30 mouse cellular contexts compared by ENCODE assay signal in genomic region chr1:155347339-155347738, GRCm38 (mm10).
DNase-seq lines count a peak whose midpoint lies in the region; ATAC-seq and TF ChIP-seq lines count a peak whose summit lies in the region.
"Had no signal": no experiment of that assay in that cellular context is flagged by ENCODE, and none has a peak within 500 bp of the region (broad histone marks: within the 10 kb centered on the region; RNA-seq: fewer than 3 reads in every experiment).

No protein-coding gene starts in this region.

- H3K9me3 ChIP-seq in lung, embryonic 14.5 days (ENCODE audit: low read depth, low read length): no peaks in the 10 kb centered on the region
- H3K9me3 ChIP-seq in MEL (replicated peaks; ENCODE audit: insufficient read depth, low read length): no peaks in the 10 kb centered on the region
- H3K9me3 ChIP-seq in liver, embryonic 13.5 days (replicated peaks): no peaks in the 10 kb centered on the region
- H3K9me3 ChIP-seq: embryonic facial prominence, embryonic 15.5 days; heart, embryonic 12.5 days; hindbrain, embryonic 13.5 days; limb, embryonic 12.5 days; midbrain, embryonic 12.5 days; neural tube, embryonic 15.5 days had no signal

- no peaks in the 10 kb centered on the region for H3K27me3 ChIP-seq in lung, embryonic 14.5 days (ENCODE audit: insufficient read depth, low read length)
- H3K27me3 ChIP-seq in MEL (ENCODE audit: control insufficient read depth in 1 of 2, insufficient read depth in 2 of 2, low read length in 2 of 2): no peaks in the 10 kb centered on the region
- H3K27me3 ChIP-seq in liver, embryonic 13.5 days: no peaks in the 10 kb centered on the region
- H3K27me3 ChIP-seq: embryonic facial prominence, embryonic 15.5 days; heart, embryonic 12.5 days; hindbrain, embryonic 13.5 days; limb, embryonic 12.5 days; midbrain, embryonic 12.5 days; neural tube, embryonic 15.5 days; Patski had no signal

- no peaks in the 10 kb centered on the region for H3K36me3 ChIP-seq in lung, embryonic 14.5 days (ENCODE audit: insufficient read depth)
- H3K36me3 ChIP-seq in MEL (ENCODE audit: control insufficient read depth in 1 of 2, insufficient read depth in 2 of 2, low read length in 2 of 2): peaks cover 2 to 55% of the 10 kb centered on the region in 2 experiments; a peak in 2 of 4 replicates
- no peaks in the 10 kb centered on the region for H3K36me3 ChIP-seq in liver, embryonic 13.5 days
- H3K36me3 ChIP-seq: embryonic facial prominence, embryonic 15.5 days; heart, embryonic 12.5 days; hindbrain, embryonic 13.5 days; limb, embryonic 12.5 days; midbrain, embryonic 12.5 days; neural tube, embryonic 15.5 days had no signal

- no peak overlapping the region for H3K9ac ChIP-seq in lung, embryonic 14.5 days
- H3K9ac ChIP-seq in MEL (ENCODE audit: control insufficient read depth, low read depth, low read length, poor library complexity, severe bottlenecking): peak overlapping the region; percentile 61
- no peak overlapping the region for H3K9ac ChIP-seq in liver, embryonic 13.5 days
- H3K9ac ChIP-seq: embryonic facial prominence, embryonic 15.5 days; heart, embryonic 12.5 days; hindbrain, embryonic 13.5 days; limb, embryonic 12.5 days; midbrain, embryonic 12.5 days; neural tube, embryonic 15.5 days had no signal

- no peak for TF ChIP-seq POLR2A in MEL (IDR thresholded peaks at IDR 0.05; ENCODE audit: control insufficient read depth in 1 of 2, insufficient read depth in 1 of 2, low read depth in 1 of 2, low read length in 2 of 2, poor library complexity in 1 of 2)

- H3K4me3 ChIP-seq in lung, embryonic 14.5 days (ENCODE audit: low read depth, low read length): no peak overlapping the region
- peak overlapping the region; percentile 21 to 53 for H3K4me3 ChIP-seq in MEL (ENCODE audit: control insufficient read depth in 1 of 2, insufficient read depth in 1 of 2, low read depth in 2 of 2, low read length in 2 of 2)
- no peak overlapping the region for H3K4me3 ChIP-seq in liver, embryonic 13.5 days (replicated peaks)
- no peak overlapping the region for H3K4me3 ChIP-seq in left cerebral cortex, adult 2 months
- H3K4me3 ChIP-seq: embryonic facial prominence, embryonic 15.5 days; gastrocnemius, adult 2 months; heart, adult 2 months; heart, embryonic 12.5 days; hindbrain, embryonic 13.5 days; limb, embryonic 12.5 days; midbrain, embryonic 12.5 days; neural tube, embryonic 15.5 days had no signal

- no peaks in the 10 kb centered on the region for H3K4me1 ChIP-seq in lung, embryonic 14.5 days (ENCODE audit: insufficient read depth)
- H3K4me1 ChIP-seq in MEL (ENCODE audit: control insufficient read depth in 1 of 2, insufficient read depth in 2 of 2, low read length in 2 of 2): peaks cover 26 to 34% of the 10 kb centered on the region in 2 experiments
- peaks cover 53% of the 10 kb centered on the region for H3K4me1 ChIP-seq in liver, embryonic 13.5 days (replicated peaks)
- H3K4me1 ChIP-seq: embryonic facial prominence, embryonic 15.5 days; hindbrain, embryonic 13.5 days; limb, embryonic 12.5 days; midbrain, embryonic 12.5 days; neural tube, embryonic 15.5 days had no signal

- no peak overlapping the region for H3K4me2 ChIP-seq in lung, embryonic 14.5 days
- H3K4me2 ChIP-seq in liver, embryonic 13.5 days: 0 out of 2 replicates have a peak overlapping the region, but pooled peaks have one; percentile 24
- H3K4me2 ChIP-seq: embryonic facial prominence, embryonic 15.5 days; heart, embryonic 12.5 days; hindbrain, embryonic 13.5 days; limb, embryonic 12.5 days; midbrain, embryonic 12.5 days; neural tube, embryonic 15.5 days had no signal

- DNase-seq in lung, embryonic 14.5 days: peak; percentile 4
- DNase-seq in lung, postnatal 14 days: no peak
- DNase-seq in MEL (ENCODE audit: low read depth, low spot score): peak; percentile 80
- no peak for DNase-seq in liver, embryonic 13.5 days
- no peak for DNase-seq in gastrocnemius, postnatal 36 days
- DNase-seq in left cerebral cortex, adult 2 months (ENCODE audit: extremely low spot score in 1 of 2, low spot score in 2 of 2): no peak
- DNase-seq: adrenal gland, postnatal 10 days; B cell, adult 2 months; cerebellum, adult 11-12 months; cerebellum, adult 9-11 months; gastrocnemius, adult 2 months; heart, adult 2 months; heart, postnatal 4 days; kidney, adult 8-10 months; kidney, postnatal 10 days; layer of hippocampus, adult 9-11 months; retina, postnatal 1 day; right cerebral cortex, postnatal 14 days; thymus, postnatal 14 days had no signal

- WGBS in lung, embryonic 14.5 days: 38% methylated on average over 4 of the region's 4 CpGs
- 34% methylated on average over 4 of the region's 4 CpGs for WGBS in liver, embryonic 13.5 days (ENCODE audit: insufficient replicate concordance)

- ATAC-seq in lung, embryonic 14.5 days (ENCODE audit: insufficient read depth): no peak
- no peak for ATAC-seq in liver, embryonic 13.5 days (ENCODE audit: low read depth)
- ATAC-seq in megakaryocyte-erythroid progenitor cell, adult 5-6 weeks (replicated peaks; ENCODE audit: low FRiP score, low TSS enrichment, poor library complexity, severe bottlenecking): peak; percentile 66
- ATAC-seq: forebrain, embryonic 14.5 days; intestine, embryonic 16.5 days; lung, postnatal 0 days; Patski had no signal

- peak; percentile 91 to 94 for TF ChIP-seq EP300 in MEL (IDR thresholded peaks at IDR 0.05; ENCODE audit: low read depth in 1 of 2, low read length in 2 of 2)

- no peak for TF ChIP-seq CTCF in lung, embryonic 14.5 days (IDR thresholded peaks at IDR 0.05; ENCODE audit: low read depth)
- TF ChIP-seq CTCF in MEL (IDR thresholded peaks at IDR 0.05 in 2 of 3, conservative IDR thresholded peaks at IDR 0.05 in 1 of 3; ENCODE audit: control insufficient read depth in 1 of 3, insufficient read depth in 1 of 3, low read depth in 2 of 3, low read length in 3 of 3, poor library complexity in 1 of 3, severe bottlenecking in 1 of 3): no peak
- no peak for TF ChIP-seq CTCF in left cerebral cortex, adult 2 months (IDR thresholded peaks at IDR 0.05)

- TF ChIP-seq RAD21 in MEL (IDR thresholded peaks at IDR 0.05; ENCODE audit: low read depth, low read length): no peak

- no peaks in the 10 kb centered on the region for H3K79me2 ChIP-seq in MEL (ENCODE audit: control insufficient read depth, insufficient read depth, low read length, poor library complexity)

- no peak overlapping the region for H3K27ac ChIP-seq in lung, embryonic 14.5 days (ENCODE audit: low read depth)
- H3K27ac ChIP-seq in MEL (ENCODE audit: control insufficient read depth, low read depth, low read length): peak overlapping the region; percentile 92
- 0 out of 2 replicates have a peak overlapping the region, but pooled peaks have one; percentile 53 for H3K27ac ChIP-seq in liver, embryonic 13.5 days
- H3K27ac ChIP-seq in left cerebral cortex, adult 2 months: no peak overlapping the region
- H3K27ac ChIP-seq: embryonic facial prominence, embryonic 15.5 days; heart, adult 2 months; hindbrain, embryonic 13.5 days; limb, embryonic 12.5 days; midbrain, embryonic 12.5 days; neural tube, embryonic 15.5 days had no signal

- intact Hi-C loops in gastrocnemius, postnatal 36 days (cut with DNase I): no loop called here
- intact Hi-C loops in left cerebral cortex, adult 2 months (cut with DNase I): no loop called here

TF ChIP-seq in MEL, 35 proteins besides CTCF, POLR2A, EP300 and RAD21:
- peak; percentile 92 for TF ChIP-seq RCOR1 (IDR thresholded peaks at IDR 0.05; ENCODE audit: low read depth, low read length)
- peak; percentile 52; the same call in 1 of the 2 replicates for TF ChIP-seq SIN3A (IDR thresholded peaks at IDR 0.05; ENCODE audit: low read length)
- no peak for TF ChIP-seq GABPA (IDR thresholded peaks at IDR 0.05; ENCODE audit: low read depth, low read length)
- peak; percentile 91 for TF ChIP-seq MYB (IDR thresholded peaks at IDR 0.05; ENCODE audit: low read depth, low read length)
- no peak for TF ChIP-seq CHD2 (IDR thresholded peaks at IDR 0.05; ENCODE audit: low read length)
- TF ChIP-seq ETS1 (IDR thresholded peaks at IDR 0.05; ENCODE audit: low read depth, low read length): peak; percentile 67; the same call in 1 of the 2 replicates
- peak; percentile 84 for TF ChIP-seq TCF12 (IDR thresholded peaks at IDR 0.05; ENCODE audit: low read depth, low read length)
- TF ChIP-seq GATA1 (IDR thresholded peaks at IDR 0.05; ENCODE audit: low read depth, low read length): peak; percentile 92
- TF ChIP-seq TAL1 (IDR thresholded peaks at IDR 0.05; ENCODE audit: low read length): peak; percentile 68
- no peak for TF ChIP-seq MAZ (IDR thresholded peaks at IDR 0.05; ENCODE audit: low read depth, low read length)

Comparison
In these comparisons a context has a peak if more than half of its experiments do, and no peak if none do; other contexts are left out.
1. DNase-seq: peak in lung, embryonic 14.5 days (single experiment) and MEL (single experiment); none in lung, postnatal 14 days (single experiment), liver, embryonic 13.5 days (single experiment), gastrocnemius, postnatal 36 days (0 of 2) and left cerebral cortex, adult 2 months (0 of 2).
2. H3K27ac ChIP-seq: peak in MEL (single experiment) and liver, embryonic 13.5 days (single experiment); none in lung, embryonic 14.5 days (single experiment) and left cerebral cortex, adult 2 months (single experiment).
3. H3K4me3 ChIP-seq: peak in MEL (2 of 2); none in lung, embryonic 14.5 days (single experiment), liver, embryonic 13.5 days (single experiment) and left cerebral cortex, adult 2 months (single experiment).